Mouse (Mus musculus): ENCODE measurements around the gene Amdhd2.
"Not testable (repeated sequence)": the region's sequence is repeated elsewhere in the genome, so short reads cannot be mapped to it uniquely, and the experiment has no call there.

The Amdhd2 gene

GRCm38 (mm10) chr17:24156394-24156793 is 7.2 kb downstream of the Amdhd2 start:
- DNase-seq (ENCODE audit: low spot score in 2 of 2), result no peak

DNA sequence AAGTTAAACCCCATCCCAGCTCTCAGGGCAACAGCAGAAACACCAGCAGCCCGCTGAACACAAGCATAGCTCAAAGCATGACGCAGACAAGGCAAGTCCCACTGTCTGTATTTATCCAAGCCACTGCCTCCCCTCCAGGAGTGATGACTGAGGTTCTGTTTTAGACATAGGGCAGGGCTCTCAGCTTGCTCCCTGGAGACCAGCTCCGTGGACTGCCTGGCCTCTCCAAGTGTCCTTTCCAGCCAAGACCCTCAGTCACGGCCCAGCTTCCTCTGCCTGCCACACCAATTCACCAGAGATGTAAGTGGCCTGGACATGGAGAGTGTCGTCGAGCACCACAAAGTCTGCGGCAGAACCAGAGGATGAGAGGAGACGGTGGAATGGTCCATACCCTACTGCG is 7.8 kb downstream of the Amdhd2 start:
- DNase-seq (ENCODE audit: low spot score in 2 of 2), result no peak

DNA sequence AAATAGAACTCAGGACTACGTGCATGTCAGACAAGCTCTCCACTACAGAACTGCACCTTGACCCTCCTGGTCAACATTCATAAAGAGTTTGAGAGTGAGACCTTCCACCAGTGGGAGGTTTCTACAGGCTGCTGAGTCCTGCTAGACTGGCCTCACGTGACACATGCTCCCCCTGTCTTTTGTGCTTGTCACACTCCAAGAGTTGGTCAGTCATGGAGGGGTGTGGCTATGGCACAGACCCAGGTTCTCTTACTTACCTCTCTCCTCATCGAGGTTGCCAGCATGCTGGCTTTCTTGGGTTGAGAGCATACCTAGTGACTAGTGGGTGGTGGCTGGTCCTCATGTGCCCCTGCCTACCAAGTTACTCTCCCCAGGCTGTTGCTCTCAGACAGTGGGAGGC is 9.1 kb downstream of the Amdhd2 start:
- no peak for DNase-seq (ENCODE audit: low spot score in 2 of 2)

GRCm38 (mm10) chr17:24151890-24152563 is 11.5 kb downstream of the Amdhd2 start:
- DNase-seq (ENCODE audit: low spot score in 2 of 2), result peak in 1 of 2 experiments; percentile 72

- no peak for DNase-seq (ENCODE audit: low spot score in 2 of 2)
These were observed 12.2 kb downstream of the Amdhd2 start for GRCm38 (mm10) chr17:24151382-24151781.

GRCm38 (mm10) chr17:24150824-24151223 is 12.7 kb downstream of the Amdhd2 start, which contains the start of gene Pdpk1:
Pdpk1 (minus strand) TSS chr17:24150924.
- DNase-seq (ENCODE audit: low spot score in 2 of 2), result no peak

GRCm38 (mm10) chr17:24149421-24149820 is 14.1 kb downstream of the Amdhd2 start:
- no peak for DNase-seq (ENCODE audit: low spot score in 2 of 2)

DNA sequence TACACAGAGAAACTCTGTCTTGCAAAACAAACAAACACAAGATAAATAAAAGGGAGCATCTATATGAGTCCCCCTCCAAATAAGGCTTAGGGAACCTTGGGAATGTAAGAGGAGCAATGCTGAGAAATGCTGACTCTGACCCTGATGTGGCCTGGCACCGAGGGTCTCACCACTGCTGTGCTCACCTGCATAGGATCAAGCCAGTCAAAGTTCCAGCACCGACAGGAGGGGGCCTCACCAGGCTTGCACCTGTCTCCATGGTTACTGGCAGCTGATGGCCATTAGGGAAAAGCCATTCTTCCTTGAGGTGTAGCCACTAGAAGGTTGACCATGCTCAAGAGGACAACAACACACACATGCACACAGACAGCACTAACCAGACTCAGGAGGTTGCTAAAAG is 20.7 kb downstream of the Amdhd2 start:
- no peak for DNase-seq (ENCODE audit: low spot score in 2 of 2)

DNA sequence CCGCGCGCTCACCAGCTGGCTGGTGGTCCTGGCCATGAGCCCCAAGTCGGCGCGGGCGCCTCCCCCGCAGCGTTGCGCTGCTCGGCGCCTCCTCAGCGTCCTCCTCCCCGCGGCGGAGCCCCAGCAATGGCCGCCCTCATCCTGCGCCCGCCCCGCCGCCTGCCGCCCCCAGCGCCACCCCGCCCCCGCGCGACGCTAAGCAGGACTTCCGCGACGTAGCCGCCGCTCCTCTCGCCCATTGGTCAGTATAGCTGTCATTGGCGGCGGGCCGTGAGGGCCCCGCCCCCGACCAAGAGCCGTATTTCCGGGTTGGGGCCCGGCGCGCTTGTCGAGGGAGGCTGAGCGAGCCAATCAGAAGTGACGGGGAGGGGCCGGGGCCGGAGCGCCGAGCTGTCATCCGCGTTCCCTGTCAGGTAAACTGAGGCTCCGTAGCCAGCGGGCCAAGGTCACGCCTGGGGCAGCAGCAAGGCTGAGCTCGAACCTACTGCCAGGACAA is 22.1 kb downstream of the Amdhd2 start:
- peak; percentile 92 to 97 for DNase-seq (ENCODE audit: low spot score in 2 of 2)

- no peak for DNase-seq (ENCODE audit: low spot score in 2 of 2)
These were observed 22.6 kb downstream of the Amdhd2 start for GRCm38 (mm10) chr17:24140845-24141424.

GRCm38 (mm10) chr17:24139968-24140367 is 23.6 kb downstream of the Amdhd2 start:
- DNase-seq (ENCODE audit: low spot score in 2 of 2), result no peak

DNA sequence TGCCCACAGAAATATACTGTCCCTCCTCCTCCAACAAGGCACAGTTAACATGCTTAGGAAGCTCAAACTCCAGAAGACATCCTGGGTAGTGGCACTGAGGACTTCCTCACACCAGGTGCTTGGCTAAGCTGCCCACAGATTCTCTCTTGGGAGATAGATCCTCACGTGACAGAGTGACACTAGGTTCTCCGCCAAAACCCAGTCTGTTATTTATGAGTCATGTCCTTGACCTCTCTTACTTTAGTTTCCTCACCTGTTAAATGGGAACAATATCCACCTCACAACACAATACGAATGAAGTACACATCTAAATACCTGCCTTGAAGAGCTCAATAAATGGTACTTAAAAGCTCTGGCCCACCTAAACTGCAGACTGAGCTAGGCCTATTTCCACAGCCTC is 24.3 kb downstream of the Amdhd2 start:
- DNase-seq (ENCODE audit: low spot score in 2 of 2), result no peak

- DNase-seq (ENCODE audit: low spot score in 2 of 2), result no peak
These were observed 26.2 kb downstream of the Amdhd2 start for GRCm38 (mm10) chr17:24137226-24137880.

- no peak for DNase-seq (ENCODE audit: low spot score in 2 of 2)
These were observed 29.5 kb downstream of the Amdhd2 start for GRCm38 (mm10) chr17:24134062-24134461.

DNA sequence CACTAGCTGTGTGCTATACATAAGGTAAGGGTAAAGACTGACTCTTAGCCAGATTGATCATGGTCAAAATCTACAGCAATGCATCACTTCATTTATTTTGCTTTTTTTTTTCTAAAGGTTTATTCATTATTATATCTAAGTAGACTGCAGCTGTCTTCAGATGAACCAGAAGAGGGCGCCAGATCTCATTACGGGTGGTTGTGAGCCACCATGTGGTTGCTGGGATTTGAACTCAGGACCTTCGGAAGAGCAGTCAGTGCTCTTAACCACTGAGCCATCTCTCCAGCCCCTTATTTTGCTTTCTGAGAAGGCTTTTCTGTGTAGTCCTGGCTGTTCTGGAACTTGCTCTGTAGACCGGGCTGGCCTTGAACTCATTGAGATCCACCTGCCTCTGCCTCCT is 30.6 kb downstream of the Amdhd2 start:
- DNase-seq (ENCODE audit: low spot score in 2 of 2), result not testable (repeated sequence)

DNA sequence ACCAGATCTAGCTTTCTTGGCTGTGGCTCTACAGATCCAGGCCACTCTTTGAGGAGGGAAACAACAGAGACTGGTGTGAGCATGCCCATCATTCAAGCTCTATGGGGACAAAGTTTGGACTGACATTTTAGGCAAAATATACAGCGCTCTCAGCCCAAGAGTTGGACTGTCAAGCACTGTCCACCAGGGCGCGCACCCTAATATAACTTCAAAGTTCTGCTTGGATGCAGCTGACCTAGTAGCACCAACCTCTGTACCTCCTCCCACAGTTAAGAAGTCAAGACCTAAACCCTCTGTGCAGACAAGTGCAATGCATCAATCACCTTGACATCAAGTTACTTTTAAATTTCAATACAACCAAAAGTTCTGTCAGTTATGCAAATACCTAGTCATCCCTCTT is 32.0 kb downstream of the Amdhd2 start:
- DNase-seq (ENCODE audit: low spot score in 2 of 2), result no peak

DNA sequence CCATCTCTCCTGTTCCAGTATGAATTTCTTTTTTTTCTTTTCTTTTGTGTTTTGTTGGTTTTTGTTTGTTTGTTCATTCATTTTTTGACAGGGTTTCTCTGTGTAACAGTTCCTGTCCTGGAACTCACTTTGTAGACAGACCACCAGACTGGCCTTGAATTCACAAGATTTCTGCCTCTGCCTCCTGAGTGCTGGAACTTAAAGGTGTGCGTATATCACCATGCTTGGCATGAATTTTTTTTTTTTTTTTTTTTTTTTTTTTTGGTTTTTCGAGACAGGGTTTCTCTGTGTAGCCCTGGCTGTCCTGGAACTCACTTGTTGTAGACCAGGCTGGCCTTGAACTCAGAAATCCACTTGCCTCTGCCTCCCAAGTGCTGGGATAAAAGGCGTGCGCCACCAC is 34.3 kb downstream of the Amdhd2 start:
- not testable (repeated sequence) for DNase-seq (ENCODE audit: low spot score in 2 of 2)

- no peak for DNase-seq (ENCODE audit: low spot score in 2 of 2)
These were observed 36.0 kb downstream of the Amdhd2 start for GRCm38 (mm10) chr17:24127592-24127991.

DNA sequence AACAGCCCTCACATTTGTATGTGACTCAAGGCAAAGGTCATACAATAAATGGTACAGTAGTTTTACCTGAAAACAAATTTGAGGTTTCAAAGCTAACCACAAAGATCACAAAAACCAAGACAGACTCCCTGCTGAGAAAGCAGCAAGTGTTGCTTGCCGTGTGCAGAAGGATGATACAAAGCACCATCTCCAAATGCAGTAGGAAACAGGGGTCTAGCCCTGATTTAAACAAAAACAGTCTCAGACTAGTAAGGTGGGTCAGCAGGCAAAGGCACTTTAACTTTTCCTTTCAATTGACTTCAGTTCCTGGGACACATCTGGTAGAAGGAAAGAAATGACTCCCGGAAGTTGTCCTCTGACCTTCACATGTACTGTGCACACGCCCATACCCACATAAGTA is 36.8 kb downstream of the Amdhd2 start:
- DNase-seq (ENCODE audit: low spot score in 2 of 2), result no peak

GRCm38 (mm10) chr17:24119446-24119845 is 44.1 kb downstream of the Amdhd2 start:
- no peak for DNase-seq (ENCODE audit: low spot score in 2 of 2)

DNA sequence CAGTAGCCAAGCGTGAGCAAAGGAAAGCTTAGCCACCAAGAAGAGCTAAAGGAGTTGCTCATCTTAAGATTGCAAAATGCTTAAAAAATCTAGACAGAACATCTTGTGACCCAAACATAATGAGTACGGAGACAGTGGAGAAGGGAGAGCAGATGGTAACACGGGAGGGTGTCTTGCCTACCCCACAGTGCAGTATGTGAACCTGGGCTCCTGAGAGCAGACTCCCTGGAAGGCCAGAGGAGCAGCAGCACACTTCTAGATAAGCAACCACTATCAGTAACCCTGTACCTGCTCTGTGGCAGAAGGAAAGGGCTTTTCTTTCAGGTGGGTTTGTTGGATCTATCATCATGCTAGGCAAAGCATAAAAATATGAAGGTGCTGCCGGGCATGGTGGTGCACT is 50.5 kb downstream of the Amdhd2 start:
- peak in 1 of 2 experiments; percentile 31 for DNase-seq (ENCODE audit: low spot score in 2 of 2)

GRCm38 (mm10) chr17:24111256-24111655 is 52.3 kb downstream of the Amdhd2 start:
- no peak for DNase-seq (ENCODE audit: low spot score in 2 of 2)

DNA sequence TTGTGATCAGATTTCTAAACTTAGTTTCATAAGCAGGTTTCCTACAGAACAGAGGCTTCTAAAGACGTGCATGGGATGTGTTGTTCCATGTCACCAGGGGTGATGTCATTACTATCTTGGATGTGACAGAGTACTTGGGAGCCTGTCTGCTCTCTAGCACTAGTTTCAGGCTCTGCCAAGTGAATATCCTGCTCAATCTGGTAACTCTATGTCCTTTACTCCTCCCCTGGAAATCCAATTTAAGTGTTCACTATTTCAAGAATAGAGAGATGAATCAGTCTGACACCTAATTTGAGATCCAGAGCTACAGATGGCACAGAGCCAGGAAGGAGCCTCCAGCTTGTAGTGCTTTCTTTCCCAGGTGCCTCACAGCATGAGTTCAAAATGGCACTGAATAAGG is 54.7 kb downstream of the Amdhd2 start:
- DNase-seq (ENCODE audit: low spot score in 2 of 2), result peak; percentile 54 to 55
